Mouse (Mus musculus) cerebellum, postnatal 36 days (tissue): ENCODE measurements around the gene Olfr263.
A peak's percentile ranks its signal among the peaks of the same experiment; 100 is the strongest.
"Not testable (repeated sequence)": the region's sequence is repeated elsewhere in the genome, so short reads cannot be mapped to it uniquely, and the experiment has no call there.

Experiments
- DNase-seq, 2 experiments: peaks; one replicate each; pipeline ENCODE4 v3.0.0; 2021 to 2022; ENCODE audit warnings: mixed read lengths in 2 of 2

Olfr263 gene

GRCm38 (mm10) chr13:21129339-21129738 is at the start of gene Olfr263:
Gene Olfr263, plus strand, starts transcription at chr13:21129639.
- not testable (repeated sequence) for DNase-seq

DNA sequence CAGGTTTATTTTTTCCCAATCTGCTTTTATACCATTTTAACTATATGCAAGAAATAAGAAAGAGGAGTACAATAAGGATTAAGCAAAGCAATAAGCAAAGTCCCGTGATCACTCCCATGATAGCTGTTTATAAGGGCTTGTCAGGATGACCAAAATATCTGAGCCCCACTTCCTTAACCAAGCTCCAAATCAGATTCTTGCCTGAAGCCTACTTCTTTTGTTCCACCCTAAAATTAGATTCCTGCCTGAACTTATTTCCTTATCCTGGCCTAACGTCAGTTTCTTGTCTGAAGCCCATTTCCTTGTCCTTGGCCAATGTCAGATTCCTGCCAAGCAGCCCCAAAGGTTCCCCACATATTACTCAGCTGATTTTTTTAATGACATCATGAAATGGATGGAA is 46.8 kb upstream of the Olfr263 start:
- DNase-seq: no peak

- DNase-seq: no peak
Measured at GRCm38 (mm10) chr13:21109759-21110158, 19.7 kb upstream of the Olfr263 start.

DNA sequence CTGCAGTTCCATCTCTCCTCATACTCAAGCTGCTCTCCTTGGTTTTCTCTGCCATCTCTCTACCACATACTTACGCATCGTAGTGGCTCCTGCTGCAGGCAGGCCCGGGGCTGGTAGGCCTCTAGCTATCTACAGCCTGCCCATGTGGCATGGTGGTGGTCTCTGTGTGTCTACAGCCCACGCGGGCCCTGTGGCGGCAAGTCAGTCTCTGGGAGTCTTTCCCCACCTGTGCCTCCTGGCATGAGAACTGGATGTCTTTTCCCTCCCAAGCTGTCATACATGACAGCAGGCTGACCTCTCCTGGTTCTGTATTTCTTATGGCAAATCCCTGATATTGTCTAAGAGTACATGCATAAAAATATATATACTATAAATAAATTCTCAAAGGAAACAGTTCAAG is 19.0 kb upstream of the Olfr263 start:
- DNase-seq: no peak

DNA sequence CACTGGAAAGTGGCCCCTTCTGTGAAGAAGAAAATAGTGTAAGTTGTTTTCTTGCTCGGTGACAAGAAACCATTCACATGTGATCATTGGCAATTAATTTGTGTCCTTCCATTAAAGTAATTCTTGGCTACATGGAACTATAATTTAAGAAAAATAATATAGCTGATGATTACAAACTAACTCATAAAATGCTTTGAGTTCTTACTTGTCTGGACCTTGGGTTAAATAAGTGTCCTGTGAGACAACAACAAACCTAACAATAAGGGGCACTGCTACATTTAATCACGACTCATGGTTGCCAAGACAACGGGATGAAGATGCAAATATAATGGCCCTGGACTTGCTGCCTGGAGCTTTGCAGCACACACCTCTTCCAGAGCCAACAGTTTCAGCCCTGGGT is 18.3 kb upstream of the Olfr263 start, which contains the start of gene Olfr1369-ps1:
Gene Olfr1369-ps1 (plus strand): TSS at position 301 of the 400 bp plus-strand sequence.
- DNase-seq: not testable (repeated sequence)

- no peak for DNase-seq
Measured at GRCm38 (mm10) chr13:21114121-21114520, 15.3 kb upstream of the Olfr263 start.

GRCm38 (mm10) chr13:21142421-21142820 is 13.0 kb downstream of the Olfr263 start:
- DNase-seq: no peak

DNA sequence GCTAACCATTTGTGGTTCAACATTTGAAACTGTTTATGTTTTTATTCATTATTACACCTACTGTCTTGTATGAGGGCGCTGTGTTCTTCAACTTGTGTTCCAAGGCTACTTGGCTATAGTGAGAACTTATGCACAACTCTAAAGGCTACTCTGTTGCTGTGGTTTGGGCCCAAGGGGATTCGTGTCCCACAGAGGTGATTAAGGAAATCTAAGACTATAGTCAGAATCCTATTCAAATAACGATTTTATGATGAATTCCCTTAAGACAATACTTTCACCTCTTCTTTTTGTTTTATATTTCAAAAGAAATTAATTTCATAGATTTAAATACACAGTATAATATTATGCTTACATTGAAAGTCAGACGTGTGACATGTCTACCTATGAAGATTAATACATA is 16.3 kb downstream of the Olfr263 start, which contains the start of gene Olfr1368:
Gene Olfr1368 (minus strand): TSS at position 101 of the 400 bp plus-strand sequence.
- no peak for DNase-seq

GRCm38 (mm10) chr13:21155888-21156287 is 26.4 kb downstream of the Olfr263 start:
- no peak for DNase-seq

GRCm38 (mm10) chr13:21158071-21158470 is 28.6 kb downstream of the Olfr263 start:
- DNase-seq: no peak

DNA sequence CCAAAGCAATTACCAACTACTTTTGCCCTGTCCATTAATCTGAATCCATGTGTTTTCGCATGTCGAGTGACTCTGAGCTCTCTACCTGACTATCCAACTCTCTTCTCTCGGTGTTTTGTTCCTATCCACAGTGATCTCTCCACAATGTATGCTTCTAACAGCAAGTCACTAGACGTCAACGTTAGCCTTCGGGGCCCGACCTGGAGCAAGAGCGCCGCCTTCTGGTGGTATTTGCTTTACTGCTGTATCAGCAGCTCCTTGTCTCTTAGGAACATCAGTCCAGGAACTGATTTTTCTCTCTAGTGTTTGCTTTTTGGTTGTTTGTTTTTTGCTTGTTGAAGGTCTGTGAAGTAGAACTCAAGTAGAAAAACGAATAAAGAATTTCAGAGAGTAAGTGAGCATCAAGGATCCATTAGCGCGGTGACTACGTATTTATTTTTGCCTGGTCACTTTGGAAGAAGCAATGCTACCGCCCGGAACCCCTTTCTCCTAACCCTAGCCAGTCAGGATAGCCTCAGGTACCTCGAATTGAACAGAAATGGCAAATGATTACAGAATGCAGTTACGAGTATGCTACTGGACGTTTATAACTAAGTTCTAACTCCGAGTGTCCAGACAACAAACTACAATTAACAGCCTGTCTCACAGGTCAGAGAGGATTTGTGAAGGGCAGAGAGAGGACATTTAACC is 29.5 kb downstream of the Olfr263 start:
- peak; percentile 90 for DNase-seq

DNA sequence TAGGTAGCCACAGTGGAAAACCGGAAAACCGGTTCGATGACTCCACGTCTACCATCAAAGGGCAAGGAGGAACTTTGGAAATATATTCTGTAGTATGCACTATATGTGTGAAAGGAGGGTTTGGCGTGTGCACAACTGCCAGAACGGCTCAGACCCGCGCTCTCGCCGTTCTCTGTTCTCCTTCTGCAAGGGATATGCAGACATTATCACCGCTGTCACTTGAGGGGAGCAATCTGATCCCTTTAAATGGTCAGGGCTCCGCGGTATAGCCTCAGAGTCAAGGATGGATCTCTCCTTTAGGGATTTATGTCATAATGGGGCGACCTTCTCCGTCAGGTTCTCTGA is 30.0 kb downstream of the Olfr263 start:
- DNase-seq: peak; percentile 10 to 28

GRCm38 (mm10) chr13:21160041-21160511 is 30.6 kb downstream of the Olfr263 start:
- peak in 1 of 2 experiments; percentile 13 for DNase-seq

DNA sequence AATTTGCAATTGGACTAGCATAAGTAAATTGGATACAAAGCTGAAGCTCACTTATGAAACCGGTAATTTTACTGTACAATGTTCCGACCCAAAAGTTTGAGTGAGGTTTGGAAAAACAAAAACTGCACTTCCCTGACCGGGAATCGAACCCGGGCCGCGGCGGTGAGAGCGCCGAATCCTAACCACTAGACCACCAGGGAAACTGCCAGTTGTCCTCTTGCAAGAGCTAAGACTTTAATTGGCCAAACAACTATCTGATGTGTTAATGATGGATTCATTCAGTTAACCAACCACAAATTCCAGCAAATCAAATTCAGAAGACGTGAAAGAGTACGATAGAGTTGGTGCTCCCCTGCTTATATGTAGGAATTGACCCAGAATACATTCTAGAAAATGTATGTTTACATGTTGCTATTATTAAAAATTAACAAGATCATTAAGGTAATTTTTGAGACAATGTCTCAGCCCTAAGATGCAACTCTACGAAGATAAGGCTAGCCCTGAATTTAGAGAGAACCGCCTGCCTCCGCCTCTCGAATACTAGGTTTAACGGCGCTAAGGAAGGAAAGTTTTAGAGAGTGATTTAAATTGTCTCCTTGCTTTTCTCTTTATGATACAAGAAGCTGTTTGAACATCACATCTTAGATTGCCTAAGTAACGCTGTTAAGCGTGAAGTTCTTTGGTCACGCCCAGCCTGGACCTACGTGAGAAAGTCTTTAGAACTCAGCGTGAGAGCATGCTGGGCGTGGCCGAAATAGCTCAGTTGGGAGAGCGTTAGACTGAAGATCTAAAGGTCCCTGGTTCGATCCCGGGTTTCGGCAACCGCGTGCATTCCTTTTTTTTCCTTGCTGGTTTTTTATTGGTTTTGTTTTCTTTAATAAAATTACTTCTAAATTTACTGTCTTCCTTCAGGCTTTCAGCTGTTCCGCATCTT is 31.5 kb downstream of the Olfr263 start:
- DNase-seq: peak; percentile 89 to 96

- DNase-seq: peak in 1 of 2 experiments; percentile 9
Measured at GRCm38 (mm10) chr13:21161591-21161990, 32.2 kb downstream of the Olfr263 start.

- no peak for DNase-seq
Measured at GRCm38 (mm10) chr13:21162591-21162990, 33.2 kb downstream of the Olfr263 start.

GRCm38 (mm10) chr13:21166936-21167909 is 37.8 kb downstream of the Olfr263 start:
- DNase-seq: peak; percentile 76 to 85

DNA sequence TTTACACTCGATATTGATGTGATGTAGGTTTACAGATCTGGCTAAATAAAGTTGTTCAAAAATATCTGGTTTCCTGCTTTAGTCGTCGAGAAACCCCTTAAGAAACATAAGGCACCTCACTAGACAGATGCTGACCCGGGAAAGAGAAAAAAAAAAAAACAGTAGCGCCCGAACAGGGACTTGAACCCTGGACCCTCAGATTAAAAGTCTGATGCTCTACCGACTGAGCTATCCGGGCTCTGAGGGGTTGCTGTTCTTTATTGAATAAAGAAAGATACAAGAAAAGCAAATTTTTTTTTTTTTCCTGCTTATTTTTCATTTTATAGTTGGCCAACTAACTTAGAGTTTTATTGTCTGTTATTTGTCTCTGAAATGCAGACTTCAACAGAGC is 38.5 kb downstream of the Olfr263 start:
- DNase-seq: peak; percentile 11 to 48

DNA sequence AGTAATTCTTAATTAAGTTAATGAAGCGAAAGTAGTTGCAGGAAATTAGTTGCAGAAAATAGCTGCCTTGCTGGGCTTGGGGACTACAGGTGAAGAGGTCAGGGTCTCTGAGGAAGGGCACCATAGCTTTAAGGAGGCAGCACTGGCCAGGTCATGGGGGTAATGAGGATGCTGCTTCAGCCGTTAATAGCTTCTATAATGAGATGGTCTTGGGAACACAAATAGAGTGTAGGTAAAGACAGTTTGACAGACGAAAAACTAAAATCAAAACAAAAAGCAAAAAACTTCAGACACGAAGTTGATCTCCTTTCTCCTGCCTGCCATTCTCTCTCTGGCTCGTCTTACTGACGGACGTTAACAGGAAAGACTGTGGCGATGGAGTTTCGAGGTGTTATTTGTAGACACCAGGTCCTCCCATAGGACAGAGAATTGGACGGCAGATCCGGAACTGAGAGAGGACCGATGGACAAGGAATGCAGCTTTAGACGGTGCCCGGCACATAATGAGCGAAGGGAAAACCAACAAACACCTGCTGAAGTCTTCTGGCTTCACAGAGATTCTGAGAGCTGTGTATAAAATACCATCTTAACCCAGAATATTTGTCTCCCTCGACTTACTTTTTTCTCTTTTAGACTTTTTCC is 39.1 kb downstream of the Olfr263 start:
- peak; percentile 19 to 45 for DNase-seq

DNA sequence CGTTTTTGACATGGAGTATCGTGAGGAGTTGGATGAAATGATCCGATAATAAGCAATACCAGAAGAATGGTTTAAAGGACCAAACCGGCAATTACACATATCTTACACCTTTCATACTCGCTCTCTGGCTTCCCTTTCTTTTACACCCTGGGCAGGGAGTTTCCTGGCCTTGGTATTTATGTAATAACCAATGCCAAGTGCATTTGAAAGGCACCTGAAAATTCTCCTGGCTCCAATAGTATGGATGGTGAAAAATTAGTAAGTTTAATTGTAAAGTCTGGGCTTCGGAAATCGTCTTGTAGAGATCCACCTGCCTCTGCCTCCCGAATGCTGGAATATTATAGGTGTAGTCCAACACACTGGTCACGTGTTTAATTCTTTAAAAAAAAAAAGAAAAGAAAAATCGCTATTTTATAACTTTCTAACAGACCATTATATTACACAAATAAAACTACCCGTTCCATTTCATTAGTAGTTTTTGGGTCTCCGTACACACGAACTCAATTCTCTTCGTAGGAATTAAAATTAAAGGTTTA is 39.8 kb downstream of the Olfr263 start:
- peak in 1 of 2 experiments; percentile 9 for DNase-seq

DNA sequence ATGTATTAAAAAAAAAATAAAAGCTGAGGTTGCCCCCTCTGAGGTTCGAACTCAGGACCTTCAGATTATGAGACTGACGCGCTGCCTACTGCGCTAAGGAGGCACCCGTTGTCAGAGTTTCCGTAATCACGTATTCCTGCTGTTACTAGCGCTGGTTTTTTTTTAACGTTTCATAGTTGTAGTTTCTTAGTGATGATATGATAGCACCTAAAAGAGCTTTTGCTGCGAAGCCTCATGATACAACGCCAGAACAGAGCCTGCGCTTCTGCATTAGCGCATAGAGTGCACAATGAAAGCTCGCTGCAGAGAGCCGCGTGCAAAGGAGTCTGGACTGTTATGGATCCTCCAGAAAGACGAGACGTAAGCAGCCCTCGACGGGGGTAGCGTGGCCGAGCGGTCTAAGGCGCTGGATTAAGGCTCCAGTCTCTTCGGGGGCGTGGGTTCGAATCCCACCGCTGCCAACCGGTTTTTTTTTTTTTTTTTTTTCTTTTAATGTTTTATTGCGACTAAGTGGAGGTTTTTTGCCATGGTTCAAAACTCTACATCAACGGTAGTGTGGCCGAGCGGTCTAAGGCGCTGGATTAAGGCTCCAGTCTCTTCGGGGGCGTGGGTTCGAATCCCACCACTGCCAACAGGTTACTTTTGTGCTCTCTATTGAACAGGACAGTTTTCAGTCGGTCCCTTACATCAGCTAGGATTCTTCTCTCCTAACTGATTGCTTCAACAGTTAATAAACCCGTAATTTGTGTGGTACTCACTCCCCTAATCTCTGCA is 40.4 kb downstream of the Olfr263 start:
- DNase-seq: peak; percentile 71 to 76
